ENCODE assay signal across 21 mouse cellular contexts in the genomic region with DNA sequence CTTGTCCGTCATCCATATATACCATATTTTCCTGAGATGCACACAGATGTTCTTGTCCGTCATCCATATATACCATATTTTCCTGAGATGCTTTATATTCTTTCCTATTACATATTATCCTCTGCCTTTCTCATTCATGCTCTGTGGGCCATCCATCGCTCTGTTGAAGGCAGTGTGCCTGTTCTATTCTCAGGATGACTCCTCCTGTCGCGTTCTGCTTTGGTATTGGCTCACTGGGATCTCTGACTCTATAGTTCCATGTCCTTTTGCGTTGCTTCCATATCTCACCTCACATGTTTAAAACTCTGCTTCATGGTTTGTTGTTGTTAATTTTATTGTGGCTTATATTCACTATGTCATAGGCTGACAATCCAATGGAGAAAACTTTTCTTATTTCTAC. TPM values are rescaled to one million over a fixed set of nuclear protein-coding genes. Genes with fewer than 3 reads are reported as not detected.
DNase-seq lines count a peak whose midpoint lies in the region; ATAC-seq and TF ChIP-seq lines count a peak whose summit lies in the region.
"Had no signal": no experiment of that assay in that cellular context is flagged by ENCODE, and none has a peak within 500 bp of the region (broad histone marks: within the 10 kb centered on the region; RNA-seq: fewer than 3 reads in every experiment).

No protein-coding gene starts in this region.

- no peak for TF ChIP-seq CTCF in hindbrain, postnatal 0 days (IDR thresholded peaks at IDR 0.05; ENCODE audit: low read depth)

- no peaks in the 10 kb centered on the region for H3K9me3 ChIP-seq in hindbrain, postnatal 0 days (ENCODE audit: low read length)
- no peaks in the 10 kb centered on the region for H3K9me3 ChIP-seq in hindbrain, embryonic 10.5 days
- H3K9me3 ChIP-seq: embryonic facial prominence, embryonic 12.5 days; kidney, embryonic 15.5 days; limb, embryonic 15.5 days; midbrain, embryonic 13.5 days had no signal

- H3K36me3 ChIP-seq in hindbrain, postnatal 0 days (ENCODE audit: insufficient read depth, low read length), result no peaks in the 10 kb centered on the region
- no peaks in the 10 kb centered on the region for H3K36me3 ChIP-seq in hindbrain, embryonic 10.5 days
- H3K36me3 ChIP-seq: embryonic facial prominence, embryonic 12.5 days; kidney, embryonic 15.5 days; limb, embryonic 15.5 days; midbrain, embryonic 13.5 days had no signal

- WGBS in hindbrain, postnatal 0 days, result 74% methylated on average over 6 of the region's 6 CpGs
- 91% methylated on average over 6 of the region's 6 CpGs for WGBS in hindbrain, embryonic 10.5 days

- H3K4me1 ChIP-seq in hindbrain, postnatal 0 days (ENCODE audit: insufficient read depth, low read length), result no peaks in the 10 kb centered on the region
- H3K4me1 ChIP-seq in hindbrain, embryonic 10.5 days (replicated peaks), result no peaks in the 10 kb centered on the region
- H3K4me1 ChIP-seq: embryonic facial prominence, embryonic 12.5 days; kidney, embryonic 15.5 days; limb, embryonic 15.5 days; midbrain, embryonic 13.5 days had no signal

- H3K4me2 ChIP-seq in hindbrain, postnatal 0 days (ENCODE audit: low read depth, low read length), result no peak overlapping the region
- H3K4me2 ChIP-seq: embryonic facial prominence, embryonic 12.5 days; kidney, embryonic 15.5 days; limb, embryonic 15.5 days; lung, embryonic 14.5 days; midbrain, embryonic 13.5 days had no signal

- DNase-seq in cerebellum, adult 8-10 months, result peak; percentile 35
- no peak for DNase-seq in cerebellum, adult 11-12 months
- no peak for DNase-seq in hindbrain, postnatal 0 days (ENCODE audit: low spot score)
- no peak for DNase-seq in hindbrain, embryonic 10.5 days (ENCODE audit: low spot score)
- peak; percentile 45 to 48 for DNase-seq in cerebellum, postnatal 10 days
- no peak for DNase-seq in retina, embryonic 14.5 days (ENCODE audit: low spot score)
- DNase-seq: heart, postnatal 4 days; kidney, postnatal 36 days; lung, embryonic 14.5 days; thymus, adult 2 months; thymus, postnatal 4 days had no signal

- no peak overlapping the region for H3K27ac ChIP-seq in hindbrain, postnatal 0 days
- no peak overlapping the region for H3K27ac ChIP-seq in hindbrain, embryonic 10.5 days
- H3K27ac ChIP-seq: embryonic facial prominence, embryonic 12.5 days; kidney, embryonic 15.5 days; limb, embryonic 15.5 days; liver, embryonic 14.5 days; midbrain, embryonic 13.5 days; stomach, postnatal 0 days had no signal

- H3K27me3 ChIP-seq in hindbrain, postnatal 0 days (ENCODE audit: insufficient read depth, low read length), result no peaks in the 10 kb centered on the region
- no peaks in the 10 kb centered on the region for H3K27me3 ChIP-seq in hindbrain, embryonic 10.5 days (ENCODE audit: insufficient read depth, poor library complexity, severe bottlenecking)
- H3K27me3 ChIP-seq: embryonic facial prominence, embryonic 12.5 days; kidney, embryonic 15.5 days; limb, embryonic 15.5 days; midbrain, embryonic 13.5 days had no signal

- peak; percentile 12; the same call in 1 of the 2 replicates for ATAC-seq in hindbrain, postnatal 0 days
- ATAC-seq in megakaryocyte-erythroid progenitor cell, adult 5-6 weeks (replicated peaks; ENCODE audit: low FRiP score, low TSS enrichment, poor library complexity, severe bottlenecking), result no peak
- ATAC-seq: intestine, postnatal 0 days had no signal

- H3K4me3 ChIP-seq in hindbrain, postnatal 0 days (ENCODE audit: low read length), result no peak overlapping the region
- H3K4me3 ChIP-seq in hindbrain, embryonic 10.5 days, result no peak overlapping the region
- H3K4me3 ChIP-seq: embryonic facial prominence, embryonic 12.5 days; kidney, embryonic 15.5 days; limb, embryonic 15.5 days; midbrain, embryonic 13.5 days had no signal

- no peak overlapping the region for H3K9ac ChIP-seq in hindbrain, postnatal 0 days (replicated peaks; ENCODE audit: low read length)
- H3K9ac ChIP-seq: embryonic facial prominence, embryonic 12.5 days; kidney, embryonic 15.5 days; limb, embryonic 15.5 days; liver, embryonic 14.5 days; lung, embryonic 14.5 days; midbrain, embryonic 13.5 days had no signal

RNA-seq across cellular contexts. Expression of a gene that starts 48.0 kb away (rescaled TPM):
- total RNA-seq in hindbrain, postnatal 0 days (2014; rRNA removed), result 47.8 and 53.3 TPM in 2 replicates
- 109 and 118 TPM in 2 replicates for polyA plus RNA-seq in hindbrain, postnatal 0 days (2015; fragmentation: Nextera tagmentation; extraction: Ambion mirVana)
- polyA plus RNA-seq in hindbrain, embryonic 10.5 days (2016; fragmentation: Nextera tagmentation; extraction: Ambion mirVana), result 6.9 TPM in 2 replicates
- total RNA-seq in megakaryocyte-erythroid progenitor cell, adult 5-6 weeks (2014; fragmentation: Nextera tagmentation), result 0.09 and 0.15 TPM in 2 replicates
- total RNA-seq in megakaryocyte-erythroid progenitor cell, adult 5-6 weeks (2017), result 0.56 and 2.2 TPM in 2 replicates
- total RNA-seq: megakaryocyte, adult 5-6 weeks; monocyte, adult 5-6 weeks had no signal

Comparison
In these comparisons a context has a peak if more than half of its experiments do, and no peak if none do; other contexts are left out.
1. DNase-seq: peak in cerebellum, adult 8-10 months (single experiment) and cerebellum, postnatal 10 days (2 of 2); none in cerebellum, adult 11-12 months (single experiment), hindbrain, postnatal 0 days (single experiment), hindbrain, embryonic 10.5 days (single experiment) and retina, embryonic 14.5 days (single experiment).
2. RNA of a gene that starts 48.0 kb away (total RNA-seq): 47.8 to 53.3 TPM in hindbrain, postnatal 0 days; 0.09 to 2.2 TPM in megakaryocyte-erythroid progenitor cell, adult 5-6 weeks; every median in the first group is over 10 times any median in the second.